Mouse (Mus musculus) MEL (cell line): ENCODE measurements around the gene Trpm3. TPM values are rescaled to one million over a fixed set of nuclear protein-coding genes. Genes with fewer than 3 reads are reported as not detected.

Source experiments
- DNase-seq: peaks from one replicate; pipeline ENCODE4 v3.0.0; 2011; ENCODE audit warnings: low read depth, low spot score
- H3K27ac ChIP-seq: 2 replicates; pipeline ENCODE4 v1.5.1; 2012; ENCODE audit warnings: low read depth, mild to moderate bottlenecking, control low read depth, low read length, moderate library complexity; ENCODE audit not compliant: control insufficient read depth
- H3K27me3 ChIP-seq, 2 experiments: fragments of 150-350 bp in 1 of 2; sonication (generic) in 1 of 2; 2 replicates each; pipeline ENCODE4 v1.6.1; 2012; ENCODE audit warnings: low read length in 2 of 2, mild to moderate bottlenecking in 2 of 2, improper control_type of control experiment in 1 of 2, moderate library complexity in 1 of 2; ENCODE audit not compliant: insufficient read depth in 2 of 2, control insufficient read depth in 1 of 2
- H3K36me3 ChIP-seq, 2 experiments: 2 replicates each; pipeline ENCODE4 v1.6.1; 2012 to 2014; ENCODE audit warnings: low read length in 2 of 2, improper control_type of control experiment in 1 of 2, inconsistent platforms in 1 of 2, mild to moderate bottlenecking in 1 of 2; ENCODE audit not compliant: insufficient read depth in 2 of 2, control insufficient read depth in 1 of 2
- H3K4me1 ChIP-seq, 2 experiments: fragments of 150-350 bp in 1 of 2; sonication (generic) in 1 of 2; 2 replicates each; pipeline ENCODE4 v1.6.1; 2012; ENCODE audit warnings: low read length in 2 of 2, improper control_type of control experiment in 1 of 2, mild to moderate bottlenecking in 1 of 2; ENCODE audit not compliant: insufficient read depth in 2 of 2, control insufficient read depth in 1 of 2
- H3K4me3 ChIP-seq, 2 experiments: fragments of 150-350 bp in 1 of 2; sonication (generic) in 1 of 2; 2 replicates each; pipeline ENCODE4 v1.5.1; 2012; ENCODE audit warnings: low read depth in 2 of 2, low read length in 2 of 2, mild to moderate bottlenecking in 2 of 2, moderate library complexity in 2 of 2, control low read depth in 1 of 2, improper control_type of control experiment in 1 of 2; ENCODE audit not compliant: control insufficient read depth in 1 of 2, insufficient read depth in 1 of 2
- H3K79me2 ChIP-seq: 2 replicates; pipeline ENCODE4 v1.6.1; 2012; ENCODE audit warnings: mild to moderate bottlenecking, low read length, moderate library complexity; ENCODE audit not compliant: control insufficient read depth, poor library complexity, insufficient read depth
- H3K9ac ChIP-seq: 2 replicates; pipeline ENCODE4 v1.6.1; 2012; ENCODE audit warnings: low read depth, mild to moderate bottlenecking, control low read depth, low read length, moderate library complexity; ENCODE audit not compliant: control insufficient read depth, poor library complexity, severe bottlenecking
- H3K9me3 ChIP-seq: fragments of 150-350 bp; sonication (generic); replicated peaks from 2 replicates; pipeline ENCODE4 v1.6.1; 2012; ENCODE audit warnings: mild to moderate bottlenecking, low read length, improper control_type of control experiment, moderate library complexity; ENCODE audit not compliant: insufficient read depth
- BHLHE40 ChIP-seq: IDR thresholded peaks from 2 replicates; pipeline ENCODE4 v1.6.1; 2012; ENCODE audit warnings: low read depth, mild to moderate bottlenecking, inconsistent platforms, low read length, improper control_type of control experiment, borderline replicate concordance
- CHD1 ChIP-seq: IDR thresholded peaks from 2 replicates; pipeline ENCODE4 v1.6.1; 2012; ENCODE audit warnings: low read depth, mild to moderate bottlenecking, inconsistent platforms, low read length, improper control_type of control experiment
- CHD2 ChIP-seq: IDR thresholded peaks from 2 replicates; pipeline ENCODE4 v1.6.1; 2011; ENCODE audit warnings: low read length, improper control_type of control experiment
- ELF1 ChIP-seq: IDR thresholded peaks from 2 replicates; pipeline ENCODE4 v1.6.1; 2014; ENCODE audit warnings: low read depth, mild to moderate bottlenecking, inconsistent platforms, low read length, improper control_type of control experiment, moderate library complexity
- ETS1 ChIP-seq: IDR thresholded peaks from 2 replicates; pipeline ENCODE4 v1.6.1; 2012; ENCODE audit warnings: low read depth, mild to moderate bottlenecking, inconsistent platforms, low read length, improper control_type of control experiment, moderate library complexity
- GABPA ChIP-seq: IDR thresholded peaks from 2 replicates; pipeline ENCODE4 v1.6.1; 2012; ENCODE audit warnings: low read depth, mild to moderate bottlenecking, inconsistent platforms, low read length, improper control_type of control experiment, moderate library complexity
- HCFC1 ChIP-seq: IDR thresholded peaks from 2 replicates; pipeline ENCODE4 v1.6.1; 2012; ENCODE audit warnings: low read depth, mild to moderate bottlenecking, inconsistent platforms, low read length, improper control_type of control experiment, moderate library complexity
- MAX ChIP-seq: IDR thresholded peaks from 2 replicates; pipeline ENCODE4 v1.6.1; 2011; ENCODE audit warnings: low read length, improper control_type of control experiment
- MEF2A ChIP-seq: IDR thresholded peaks from 2 replicates; pipeline ENCODE4 v1.6.1; 2014; ENCODE audit warnings: low read depth, mild to moderate bottlenecking, inconsistent platforms, low read length, improper control_type of control experiment; ENCODE audit not compliant: poor library complexity, insufficient replicate concordance, severe bottlenecking; ENCODE audit errors: extremely low read depth
- MXI1 ChIP-seq: IDR thresholded peaks from 2 replicates; pipeline ENCODE4 v1.6.1; 2011; ENCODE audit warnings: mild to moderate bottlenecking, low read depth, low read length, improper control_type of control experiment
- NELFE ChIP-seq: IDR thresholded peaks from 2 replicates; pipeline ENCODE4 v1.6.1; 2011; ENCODE audit warnings: low read depth, low read length, improper control_type of control experiment
- NRF1 ChIP-seq: IDR thresholded peaks from 2 replicates; pipeline ENCODE4 v1.6.1; 2014; ENCODE audit warnings: low read depth, mild to moderate bottlenecking, inconsistent platforms, low read length, improper control_type of control experiment, moderate library complexity; ENCODE audit not compliant: poor library complexity, insufficient read depth, severe bottlenecking
- RAD21 ChIP-seq: IDR thresholded peaks from 2 replicates; pipeline ENCODE4 v1.6.1; 2011; ENCODE audit warnings: mild to moderate bottlenecking, low read depth, low read length, improper control_type of control experiment
- RCOR1 ChIP-seq: IDR thresholded peaks from 2 replicates; pipeline ENCODE4 v1.6.1; 2012; ENCODE audit warnings: low read depth, mild to moderate bottlenecking, inconsistent platforms, low read length, improper control_type of control experiment
- TAL1 ChIP-seq: IDR thresholded peaks from 2 replicates; pipeline ENCODE4 v1.6.1; 2012; ENCODE audit warnings: mild to moderate bottlenecking, inconsistent platforms, low read length, moderate library complexity, mixed read lengths
- TBP ChIP-seq: IDR thresholded peaks from 2 replicates; pipeline ENCODE4 v1.8.0; 2011; ENCODE audit warnings: low read depth, low read length, improper control_type of control experiment
- TCF12 ChIP-seq: IDR thresholded peaks from 2 replicates; pipeline ENCODE4 v1.6.1; 2014; ENCODE audit warnings: low read depth, mild to moderate bottlenecking, inconsistent platforms, low read length, improper control_type of control experiment, moderate library complexity
- UBTF ChIP-seq: IDR thresholded peaks from 2 replicates; pipeline ENCODE4 v1.6.1; 2012; ENCODE audit warnings: low read depth, mild to moderate bottlenecking, inconsistent platforms, low read length, improper control_type of control experiment, moderate library complexity, borderline replicate concordance; ENCODE audit not compliant: insufficient read depth
- USF1 ChIP-seq: IDR thresholded peaks from 2 replicates; pipeline ENCODE4 v1.6.1; 2014; ENCODE audit warnings: low read depth, mild to moderate bottlenecking, inconsistent platforms, low read length, improper control_type of control experiment, moderate library complexity
- ZC3H11A ChIP-seq: IDR thresholded peaks from 2 replicates; pipeline ENCODE4 v1.6.1; 2012; ENCODE audit warnings: low read depth, mild to moderate bottlenecking, inconsistent platforms, low read length, improper control_type of control experiment
- ZKSCAN1 ChIP-seq: IDR thresholded peaks from 2 replicates; pipeline ENCODE4 v1.6.1; 2012; ENCODE audit warnings: low read depth, mild to moderate bottlenecking, inconsistent platforms, low read length, improper control_type of control experiment, moderate library complexity
- ZMIZ1 ChIP-seq: IDR thresholded peaks from 2 replicates; pipeline ENCODE4 v1.6.1; 2012; ENCODE audit warnings: low read depth, mild to moderate bottlenecking, inconsistent platforms, low read length, improper control_type of control experiment, moderate library complexity
- polyA plus RNA-seq, 2 experiments: library from polyadenylated mRNA; stranded (reverse) in 1 of 2; unstranded in 1 of 2; fragments of >175 nt in 1 of 2; fragments of >200 nt in 1 of 2; gene quantifications; 2 replicates each; pipeline versions ENCODE4 v1.2.1 to v1.2.4; 2012; ENCODE audit warnings: low replicate concordance in 2 of 2, low read depth in 1 of 2; ENCODE audit not compliant: insufficient read length in 2 of 2, insufficient read depth in 1 of 2, missing spikeins in 1 of 2
- total RNA-seq: library from RNA; depleted of rRNA; stranded (reverse); fragments of 300-350 nt; gene quantifications from 2 replicates; pipeline ENCODE4 v1.2.3, GENCODE M21; 2012

Trpm3 gene
- total and polyA plus RNA-seq, 3 experiments, result not detected

GRCm38 (mm10) chr19:22554421-22554941, 415.6 kb downstream of the Trpm3 start:
- no peaks in the 10 kb centered on the region for H3K27me3 ChIP-seq
- TF ChIP-seq UBTF, result no peak
- no peak for TF ChIP-seq NELFE
- no peak for TF ChIP-seq TBP
- no peak for TF ChIP-seq CHD2

GRCm38 (mm10) chr19:22572396-22572795, 433.6 kb downstream of the Trpm3 start:
- H3K36me3 ChIP-seq, result no peaks in the 10 kb centered on the region
- H3K4me3 ChIP-seq, result no peak overlapping the region
- H3K9me3 ChIP-seq, result no peaks in the 10 kb centered on the region
- no peak overlapping the region for H3K27ac ChIP-seq
- TF ChIP-seq ZMIZ1 (no peak), UBTF (no peak), BHLHE40 (no peak), USF1 (no peak), RCOR1 (no peak), ZKSCAN1 (no peak), MXI1 (no peak), NELFE (no peak), MAX (no peak), GABPA (no peak), ELF1 (no peak), TBP (no peak)
- TF ChIP-seq, all 39 proteins: peak for 0
- DNase-seq, result no peak
- Histone ChIP-seq H3K79me2 (no peaks in the 10 kb centered on the region), H3K4me1 (no peaks in the 10 kb centered on the region), H3K27me3 (no peaks in the 10 kb centered on the region), H3K9ac (no peak overlapping the region)

More at GRCm38 (mm10) chr19:22554421-22554941, 415.6 kb downstream of the Trpm3 start:
- no peak for DNase-seq
- Histone ChIP-seq H3K9ac (no peak overlapping the region), H3K79me2 (no peaks in the 10 kb centered on the region), H3K36me3 (no peaks in the 10 kb centered on the region), H3K4me1 (no peaks in the 10 kb centered on the region), H3K9me3 (no peaks in the 10 kb centered on the region), H3K27ac (no peak overlapping the region), H3K4me3 (no peak overlapping the region)

GRCm38 (mm10) chr19:22572849-22573248, 434.0 kb downstream of the Trpm3 start:
- Histone ChIP-seq H3K79me2 (no peaks in the 10 kb centered on the region), H3K36me3 (no peaks in the 10 kb centered on the region), H3K9ac (no peak overlapping the region), H3K9me3 (no peaks in the 10 kb centered on the region), H3K27ac (no peak overlapping the region), H3K4me1 (no peaks in the 10 kb centered on the region), H3K4me3 (no peak overlapping the region), H3K27me3 (no peaks in the 10 kb centered on the region)
- no peak for DNase-seq
- TF ChIP-seq ETS1 (no peak), TAL1 (no peak), HCFC1 (no peak), NELFE (no peak), UBTF (no peak), ZC3H11A (no peak), TCF12 (no peak), NRF1 (no peak), USF1 (no peak), MEF2A (no peak), RAD21 (no peak), CHD1 (no peak)
